Mouse (Mus musculus): Measurements from ENCODE around the gene Pde4dip.

The Pde4dip gene

GRCm38 (mm10) chr3:97682159-97682502 is 206.4 kb downstream of the Pde4dip start:
- no peak for DNase-seq

GRCm38 (mm10) chr3:97681321-97682158 is 207.0 kb downstream of the Pde4dip start:
- peak; percentile 84 for DNase-seq

GRCm38 (mm10) chr3:97680631-97681320 is 207.7 kb downstream of the Pde4dip start:
- DNase-seq, result peak; percentile 81

- DNase-seq, result no peak
Observed at GRCm38 (mm10) chr3:97678416-97678815, 210.1 kb downstream of the Pde4dip start.

GRCm38 (mm10) chr3:97676126-97676525 is 212.4 kb downstream of the Pde4dip start:
- DNase-seq, result no peak

GRCm38 (mm10) chr3:97674644-97675110 is 213.8 kb downstream of the Pde4dip start, which contains the start of gene Gm17651:
TSS of gene Gm17651 (minus strand) at chr3:97674694.
- no peak for DNase-seq

DNA sequence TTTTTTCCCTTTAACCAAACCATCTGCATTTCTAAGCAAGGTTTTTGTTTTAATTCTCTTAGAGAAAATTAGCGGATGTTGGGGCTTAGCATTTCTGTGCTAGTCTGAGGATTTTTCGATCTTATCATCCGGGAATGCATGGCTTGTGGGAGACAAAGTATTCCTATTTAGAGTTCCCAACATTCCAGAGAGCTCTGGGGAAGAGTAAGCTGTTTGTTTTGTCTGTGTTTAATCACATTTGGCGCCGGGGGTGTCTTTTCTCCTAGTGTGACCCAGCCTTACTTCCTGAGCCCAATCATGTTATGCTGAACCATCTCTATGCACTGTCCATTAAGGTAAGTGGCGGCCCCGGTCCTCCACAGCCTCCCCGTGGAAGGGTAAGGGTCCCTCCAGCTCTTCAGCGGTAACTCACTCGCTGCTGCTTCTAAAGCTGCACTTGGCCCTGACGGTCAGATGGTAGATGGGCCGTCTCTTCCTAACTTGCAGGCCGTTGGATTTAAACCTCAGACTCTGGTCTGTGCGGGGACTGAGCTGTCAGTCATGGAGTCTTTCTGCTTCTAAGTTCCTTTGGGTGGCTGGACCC is 221.3 kb downstream of the Pde4dip start:
- no peak for DNase-seq

- DNase-seq, result no peak
Observed at GRCm38 (mm10) chr3:97666154-97666553, 222.4 kb downstream of the Pde4dip start.

DNA sequence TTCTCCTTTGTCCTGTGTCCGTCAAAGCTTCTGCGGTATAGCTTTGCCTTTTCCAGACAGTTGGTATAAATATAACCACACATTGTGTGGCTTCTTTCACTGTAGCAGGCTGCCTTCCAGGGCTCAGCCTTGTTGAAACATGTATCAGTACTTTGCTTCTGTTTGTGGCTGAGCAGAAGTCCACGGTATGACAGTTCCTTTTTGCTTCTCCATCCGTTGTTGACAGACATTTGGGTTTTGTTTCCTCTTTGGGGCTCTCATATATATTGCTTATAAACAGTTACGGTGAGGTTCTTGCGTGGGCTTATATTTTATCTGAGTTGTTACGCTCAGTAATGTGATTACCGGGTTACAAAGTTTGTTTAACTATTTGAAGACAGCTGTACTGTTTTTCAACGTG is 223.0 kb downstream of the Pde4dip start:
- no peak for DNase-seq

DNA sequence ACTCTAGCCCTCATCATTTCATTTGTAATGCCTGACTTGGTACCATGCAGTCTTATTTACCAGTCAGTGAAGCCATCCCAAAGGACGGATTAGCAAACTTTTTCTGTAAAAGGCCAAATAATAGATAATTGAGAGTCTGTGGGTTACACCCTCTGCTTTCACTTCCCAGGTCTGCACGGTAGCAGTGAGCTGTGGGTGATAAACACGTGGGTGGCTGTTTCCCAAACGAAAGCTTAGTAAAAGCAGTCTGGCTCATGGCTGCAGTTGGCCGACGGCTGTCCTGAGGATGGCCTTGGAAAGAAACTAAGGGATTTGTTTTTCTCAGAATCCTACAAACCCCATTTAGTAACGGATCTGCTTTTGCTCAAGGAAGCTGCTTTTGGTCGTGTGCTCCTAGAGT is 227.3 kb downstream of the Pde4dip start:
- no peak for DNase-seq

DNA sequence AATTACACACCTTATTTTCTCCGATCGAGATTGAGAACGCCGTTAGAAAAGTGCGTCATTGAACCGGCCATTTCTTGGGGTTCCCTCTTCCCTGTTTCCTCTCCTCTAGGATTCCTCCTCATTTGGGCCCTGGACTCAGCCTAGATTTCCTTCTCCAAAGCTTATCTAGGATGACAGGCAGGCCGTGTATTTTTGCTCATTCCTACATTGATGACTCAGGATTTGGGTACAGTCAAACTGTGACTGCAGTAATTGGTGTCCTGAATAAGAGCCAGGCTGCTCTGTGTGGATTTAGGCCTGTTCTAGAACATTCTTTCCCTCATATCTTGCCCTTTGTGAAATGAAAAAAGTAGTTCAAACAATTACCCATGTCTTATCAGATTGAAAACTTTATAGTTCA is 228.8 kb downstream of the Pde4dip start:
- no peak for DNase-seq

DNA sequence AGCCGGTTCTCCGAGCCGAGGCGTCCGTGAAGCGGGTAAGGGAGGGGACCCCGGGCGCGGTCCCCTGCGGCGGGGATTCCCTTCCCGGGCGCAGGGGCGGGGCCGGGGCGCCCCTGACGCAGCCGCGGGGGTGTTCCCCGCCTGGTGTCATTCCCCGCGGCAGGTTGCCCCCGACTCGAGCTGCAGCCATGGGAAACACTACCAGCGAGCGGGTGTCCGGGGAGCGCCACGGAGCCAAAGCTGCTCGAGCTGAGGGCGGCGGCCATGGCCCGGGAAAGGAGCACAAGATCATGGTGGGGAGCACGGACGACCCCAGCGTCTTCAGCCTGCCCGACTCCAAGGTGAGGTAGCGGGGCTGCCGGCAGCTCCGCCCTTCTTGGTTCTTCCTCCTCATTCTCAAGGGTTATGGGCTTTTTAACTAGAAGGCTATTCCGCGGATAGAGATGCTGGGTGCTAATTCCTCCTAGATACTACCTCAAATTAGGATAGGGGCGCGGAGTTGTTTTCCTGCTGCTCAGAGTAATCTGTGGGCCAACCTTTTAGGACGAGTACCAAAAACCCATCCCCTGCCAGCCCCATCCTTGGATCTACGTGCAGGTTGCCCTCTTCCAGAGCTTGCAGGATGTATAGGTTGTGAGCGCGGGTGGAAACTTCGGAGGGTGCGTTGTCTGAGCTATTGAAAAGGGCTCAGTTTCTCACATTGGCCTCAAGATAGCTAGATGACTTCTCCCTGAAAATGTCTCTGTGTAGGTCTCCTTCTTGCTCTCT is 229.9 kb downstream of the Pde4dip start:
- DNase-seq, result no peak

GRCm38 (mm10) chr3:97657655-97658411 is 230.7 kb downstream of the Pde4dip start, which contains the start of gene Prkab2:
TSS of gene Prkab2 (plus strand) at chr3:97658193.
- peak; percentile 98 for DNase-seq

DNA sequence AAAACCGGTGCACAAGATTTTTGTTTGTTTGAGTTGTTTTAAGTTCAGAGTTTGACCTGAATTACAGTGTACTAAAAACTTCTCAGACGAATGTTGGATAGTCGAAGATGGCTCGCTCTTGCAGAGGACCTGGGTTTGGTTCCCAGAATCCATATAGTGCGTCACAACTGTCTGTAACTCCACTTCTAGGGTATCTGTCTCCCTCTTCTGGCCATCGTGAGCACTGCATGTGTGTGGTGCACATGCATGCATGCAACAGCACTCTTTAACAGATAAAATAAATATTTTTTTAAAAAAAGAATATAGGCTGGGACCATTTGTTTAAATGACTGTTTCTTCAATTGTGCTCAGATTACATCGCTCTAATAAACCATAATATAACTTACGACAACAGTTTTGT is 233.6 kb downstream of the Pde4dip start:
- DNase-seq, result peak; percentile 24

DNA sequence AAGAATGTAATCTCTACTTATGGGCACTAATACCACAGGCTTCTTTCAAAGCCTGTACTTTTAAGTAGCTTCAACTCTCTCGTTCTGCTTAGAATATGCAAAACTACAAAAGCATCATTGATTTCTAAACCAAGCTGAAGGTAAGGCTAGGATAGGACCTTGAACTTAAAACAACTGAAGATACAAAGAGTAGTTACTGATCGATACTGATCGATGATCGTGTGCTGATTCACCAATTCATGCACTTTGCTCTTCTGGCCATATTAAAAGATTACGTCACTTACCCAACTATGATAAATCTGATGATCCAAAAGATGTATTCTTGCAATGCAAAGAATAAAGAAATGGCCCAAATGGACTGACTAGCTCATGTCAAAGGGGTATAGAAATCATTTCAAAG is 234.7 kb downstream of the Pde4dip start:
- DNase-seq, result no peak

- no peak for DNase-seq
Observed at GRCm38 (mm10) chr3:97651604-97652003, 236.9 kb downstream of the Pde4dip start.

DNA sequence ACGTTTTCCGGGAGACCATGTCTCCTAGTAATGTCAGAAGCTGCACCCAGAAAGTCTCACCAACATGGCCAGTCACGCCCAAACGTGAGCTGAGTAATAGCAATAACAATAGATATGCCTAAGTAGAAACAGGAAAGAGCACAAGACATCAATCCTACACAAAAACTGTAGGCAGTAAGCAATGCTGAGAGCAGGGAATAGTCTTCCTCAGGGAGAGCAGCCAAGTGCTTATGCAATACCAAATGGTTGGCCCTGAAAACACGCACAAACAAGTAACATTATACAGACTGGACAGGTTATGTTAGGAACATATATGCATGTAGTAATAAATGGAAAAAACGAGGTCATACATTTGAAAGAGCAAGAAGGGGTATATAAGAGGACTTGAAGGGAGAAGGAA is 239.0 kb downstream of the Pde4dip start:
- DNase-seq, result no peak

DNA sequence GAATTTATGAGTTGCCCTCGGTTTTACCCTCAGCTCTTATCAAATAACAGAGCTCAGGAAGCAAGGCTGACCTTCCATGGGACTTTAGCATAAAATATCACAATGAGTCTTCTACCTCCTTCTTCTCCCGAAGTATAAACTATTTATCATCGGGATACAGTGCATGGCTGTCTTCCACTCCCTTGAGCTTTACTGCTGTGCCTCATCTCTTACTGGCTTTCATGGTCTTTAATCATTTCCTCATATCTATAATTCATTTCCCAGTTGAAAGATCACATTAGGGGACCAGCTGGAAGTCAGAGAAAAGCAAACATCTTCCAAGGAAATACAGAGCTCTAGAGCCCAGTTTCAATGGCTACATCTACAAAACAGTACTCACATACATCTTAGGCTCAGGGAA is 239.5 kb downstream of the Pde4dip start:
- no peak for DNase-seq

DNA sequence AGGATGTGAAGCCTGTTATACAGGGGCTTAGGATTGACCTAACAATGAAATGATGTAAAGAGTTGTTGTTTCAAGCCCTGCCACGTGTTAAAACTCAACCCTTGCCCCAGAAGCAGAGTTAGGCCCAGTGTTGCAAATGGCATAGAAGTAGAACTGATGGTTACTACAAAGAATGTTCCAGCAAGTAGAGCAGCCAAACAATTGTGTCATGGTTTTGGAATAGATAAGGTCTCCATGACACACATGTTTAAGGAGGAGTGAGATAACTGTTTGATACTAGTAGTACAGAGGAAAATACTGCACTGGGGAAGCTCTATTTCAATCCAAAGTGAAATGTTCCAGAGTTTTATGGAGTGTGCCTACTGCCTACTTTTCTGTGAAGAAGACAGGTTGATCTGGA is 240.0 kb downstream of the Pde4dip start:
- no peak for DNase-seq

- DNase-seq, result no peak
Observed at GRCm38 (mm10) chr3:97642001-97642400, 246.5 kb downstream of the Pde4dip start.

- DNase-seq, result no peak
Observed at GRCm38 (mm10) chr3:97641396-97641795, 247.1 kb downstream of the Pde4dip start.
